Mouse (Mus musculus): ENCODE results near the gene Idua. TPM values are rescaled to one million over a fixed set of nuclear protein-coding genes. Genes with fewer than 3 reads are reported as not detected.
"Not testable (repeated sequence)": the region's sequence is repeated elsewhere in the genome, so short reads cannot be mapped to it uniquely, and the experiment has no call there.

Gene Idua
- 11.0 and 11.8 TPM in 2 replicates for polyA plus RNA-seq (2015; fragmentation: Nextera tagmentation; extraction: Ambion mirVana)

- H3K27ac ChIP-seq (replicated peaks) = peak within 1 kb of the TSS; percentile 59
- peaks cover 16% of the 10 kb centered on the region for H3K36me3 ChIP-seq
- no peaks in the 10 kb centered on the region for H3K27me3 ChIP-seq
- no peaks in the 10 kb centered on the region for H3K9me3 ChIP-seq
- H3K4me3 ChIP-seq = peak within 1 kb of the TSS; percentile 92
- H3K4me1 ChIP-seq (replicated peaks) = peaks cover 33% of the 10 kb centered on the region
- H3K9ac ChIP-seq = peak within 1 kb of the TSS; percentile 94
- 11% methylated on average over 24 of the region's 24 CpGs for WGBS
- ATAC-seq (ENCODE audit: low FRiP score, low read depth) = peak; percentile 24
- peak within 1 kb of the TSS; percentile 88 for H3K4me2 ChIP-seq
Measured at GRCm38 (mm10) chr5:108659698-108660631, at the start of gene Idua. Gene Idua, plus strand, starts transcription at chr5:108660331.

GRCm38 (mm10) chr5:108610426-108610825 lies 49.7 kb upstream of the Idua start:
- H3K36me3 ChIP-seq = peaks cover 93% of the 10 kb centered on the region
- no peak overlapping the region for H3K4me2 ChIP-seq
- H3K27ac ChIP-seq (replicated peaks) = no peak overlapping the region
- no peaks in the 10 kb centered on the region for H3K4me1 ChIP-seq (replicated peaks)
- H3K27me3 ChIP-seq = no peaks in the 10 kb centered on the region
- no peak overlapping the region for H3K9ac ChIP-seq
- 100% methylated on average over 1 of the region's 1 CpGs for WGBS
- no peaks in the 10 kb centered on the region for H3K9me3 ChIP-seq
- H3K4me3 ChIP-seq = no peak overlapping the region
- no peak for ATAC-seq (ENCODE audit: low FRiP score, low read depth)

GRCm38 (mm10) chr5:108621870-108622269 lies 38.3 kb upstream of the Idua start:
- no peak overlapping the region for H3K27ac ChIP-seq (replicated peaks)
- H3K4me3 ChIP-seq = no peak overlapping the region
- H3K9me3 ChIP-seq = no peaks in the 10 kb centered on the region
- no peaks in the 10 kb centered on the region for H3K27me3 ChIP-seq
- H3K4me1 ChIP-seq (replicated peaks) = 0 out of 2 replicates have a peak, but pooled peaks cover 3% of the 10 kb centered on the region
- WGBS = 90% methylated on average over 2 of the region's 2 CpGs
- H3K4me2 ChIP-seq = no peak overlapping the region
- peaks cover 54% of the 10 kb centered on the region for H3K36me3 ChIP-seq
- no peak overlapping the region for H3K9ac ChIP-seq
- no peak for ATAC-seq (ENCODE audit: low FRiP score, low read depth)

GRCm38 (mm10) chr5:108626050-108626660 lies 34.0 kb upstream of the Idua start:
- Histone ChIP-seq H3K9ac (no peak overlapping the region), H3K36me3 (peaks cover 33% of the 10 kb centered on the region), H3K4me3 (no peak overlapping the region), H3K27me3 (no peaks in the 10 kb centered on the region), H3K4me2 (no peak overlapping the region), H3K9me3 (no peaks in the 10 kb centered on the region), H3K27ac (replicated peaks) (no peak overlapping the region), H3K4me1 (replicated peaks) (peaks cover 31% of the 10 kb centered on the region)
- no peak for ATAC-seq (ENCODE audit: low FRiP score, low read depth)
- WGBS = 86% methylated on average over 4 of the region's 4 CpGs

GRCm38 (mm10) chr5:108628891-108629633 lies 31.1 kb upstream of the Idua start:
- H3K4me1 ChIP-seq (replicated peaks) = peaks cover 31% of the 10 kb centered on the region
- H3K36me3 ChIP-seq = peaks cover 7% of the 10 kb centered on the region
- H3K9ac ChIP-seq = peak overlapping the region; percentile 98
- H3K27ac ChIP-seq (replicated peaks) = peak overlapping the region; percentile 92
- H3K4me2 ChIP-seq = peak overlapping the region; percentile 88
- ATAC-seq (ENCODE audit: low FRiP score, low read depth) = peak; percentile 90
- H3K9me3 ChIP-seq = no peaks in the 10 kb centered on the region
- no peaks in the 10 kb centered on the region for H3K27me3 ChIP-seq
- WGBS = 2% methylated on average over 32 of the region's 32 CpGs
- peak overlapping the region; percentile 88 for H3K4me3 ChIP-seq

- Histone ChIP-seq H3K27me3 (no peaks in the 10 kb centered on the region), H3K4me1 (replicated peaks) (peaks cover 31% of the 10 kb centered on the region), H3K4me3 (peak within 1 kb of the TSS; percentile 88), H3K9me3 (no peaks in the 10 kb centered on the region), H3K4me2 (peak within 1 kb of the TSS; percentile 88), H3K36me3 (no peaks in the 10 kb centered on the region), H3K27ac (replicated peaks) (peak within 1 kb of the TSS; percentile 92), H3K9ac (peak within 1 kb of the TSS; percentile 98)
- ATAC-seq (ENCODE audit: low FRiP score, low read depth) = peak; percentile 97
- WGBS = under 1% methylated on average over 58 of the region's 58 CpGs
Measured at GRCm38 (mm10) chr5:108629634-108630483, 30.3 kb upstream of the Idua start, which contains the start of the genes Gak and Tmem175. Gene Gak, minus strand, starts transcription at chr5:108629755. Gene Tmem175, plus strand, starts transcription at chr5:108629770.

- H3K36me3 ChIP-seq = no peaks in the 10 kb centered on the region; the same call in 1 of the 2 replicates
- ATAC-seq (ENCODE audit: low FRiP score, low read depth) = no peak
- H3K4me1 ChIP-seq (replicated peaks) = peaks cover 12% of the 10 kb centered on the region
- no peak overlapping the region for H3K4me2 ChIP-seq
- no peak overlapping the region for H3K9ac ChIP-seq
- no peak overlapping the region for H3K27ac ChIP-seq (replicated peaks)
- H3K27me3 ChIP-seq = no peaks in the 10 kb centered on the region
- H3K9me3 ChIP-seq = no peaks in the 10 kb centered on the region
- 82% methylated on average over 4 of the region's 4 CpGs for WGBS
- no peak overlapping the region for H3K4me3 ChIP-seq
Measured at GRCm38 (mm10) chr5:108633676-108634075, 26.5 kb upstream of the Idua start.

GRCm38 (mm10) chr5:108634088-108634487 lies 26.0 kb upstream of the Idua start:
- not testable (repeated sequence) for ATAC-seq (ENCODE audit: low FRiP score, low read depth)
- WGBS = 89% methylated on average over 2 of the region's 3 CpGs

GRCm38 (mm10) chr5:108636172-108636571 lies 24.0 kb upstream of the Idua start:
- Histone ChIP-seq H3K4me1 (replicated peaks) (no peaks in the 10 kb centered on the region), H3K36me3 (peaks cover 7% of the 10 kb centered on the region; the same call in 1 of the 2 replicates), H3K4me3 (no peak overlapping the region), H3K27ac (replicated peaks) (no peak overlapping the region), H3K4me2 (no peak overlapping the region), H3K9ac (no peak overlapping the region), H3K27me3 (no peaks in the 10 kb centered on the region), H3K9me3 (no peaks in the 10 kb centered on the region)
- no peak for ATAC-seq (ENCODE audit: low FRiP score, low read depth)
- WGBS = 85% methylated on average over 4 of the region's 4 CpGs

More at GRCm38 (mm10) chr5:108634088-108634487, 26.0 kb upstream of the Idua start:
- not testable (repeated sequence) for H3K9ac ChIP-seq; H3K4me2 ChIP-seq; H3K4me3 ChIP-seq; H3K27me3 ChIP-seq; H3K27ac ChIP-seq (replicated peaks); H3K36me3 ChIP-seq; H3K9me3 ChIP-seq; H3K4me1 ChIP-seq (replicated peaks)

- no peaks in the 10 kb centered on the region for H3K4me1 ChIP-seq (replicated peaks)
- H3K4me3 ChIP-seq = no peak overlapping the region
- no peak overlapping the region for H3K9ac ChIP-seq
- WGBS = 83% methylated on average over 2 of the region's 2 CpGs
- no peak overlapping the region for H3K4me2 ChIP-seq
- no peaks in the 10 kb centered on the region for H3K9me3 ChIP-seq
- no peaks in the 10 kb centered on the region for H3K27me3 ChIP-seq
- no peak for ATAC-seq (ENCODE audit: low FRiP score, low read depth)
- peaks cover 52% of the 10 kb centered on the region for H3K36me3 ChIP-seq
- no peak overlapping the region for H3K27ac ChIP-seq (replicated peaks)
Measured at GRCm38 (mm10) chr5:108643674-108644073, 16.5 kb upstream of the Idua start.
